Mouse (Mus musculus): ENCODE measurements at regions not wholly inside any gene's neighbourhood (a gene's known extent, or its start where the extent isn't known, plus 50 kb on each side); places are given as distances from the start of the nearest gene placed in this dataset.

GRCm38 (mm10) chr2:50538068-50538467, 241.5 kb upstream of the Mmadhc start:
- ATAC-seq (replicated peaks; ENCODE audit: insufficient number of reproducible peaks, low FRiP score, low TSS enrichment, poor library complexity, severe bottlenecking): no peak

- no peak for ATAC-seq (replicated peaks; ENCODE audit: insufficient number of reproducible peaks, low FRiP score, low TSS enrichment, poor library complexity, severe bottlenecking)
Measured at GRCm38 (mm10) chr2:50535085-50535878, 238.7 kb upstream of the Mmadhc start.

GRCm38 (mm10) chr2:50533702-50534101, 237.1 kb upstream of the Mmadhc start:
- no peak for ATAC-seq (replicated peaks; ENCODE audit: insufficient number of reproducible peaks, low FRiP score, low TSS enrichment, poor library complexity, severe bottlenecking)

- no peak for ATAC-seq (replicated peaks; ENCODE audit: insufficient number of reproducible peaks, low FRiP score, low TSS enrichment, poor library complexity, severe bottlenecking)
Measured at GRCm38 (mm10) chr2:50527425-50527824, 230.8 kb upstream of the Mmadhc start.

GRCm38 (mm10) chr2:50524838-50525615, 228.4 kb upstream of the Mmadhc start:
- no peak for ATAC-seq (replicated peaks; ENCODE audit: insufficient number of reproducible peaks, low FRiP score, low TSS enrichment, poor library complexity, severe bottlenecking)

GRCm38 (mm10) chr2:50520169-50520568, 223.6 kb upstream of the Mmadhc start:
- no peak for ATAC-seq (replicated peaks; ENCODE audit: insufficient number of reproducible peaks, low FRiP score, low TSS enrichment, poor library complexity, severe bottlenecking)

GRCm38 (mm10) chr2:50519129-50519504, 222.5 kb upstream of the Mmadhc start:
- ATAC-seq (replicated peaks; ENCODE audit: insufficient number of reproducible peaks, low FRiP score, low TSS enrichment, poor library complexity, severe bottlenecking): peak; percentile 71

- peak; percentile 95 for ATAC-seq (replicated peaks; ENCODE audit: insufficient number of reproducible peaks, low FRiP score, low TSS enrichment, poor library complexity, severe bottlenecking)
Measured at GRCm38 (mm10) chr2:50518371-50519128, 221.9 kb upstream of the Mmadhc start.

GRCm38 (mm10) chr2:50513276-50513675, 216.7 kb upstream of the Mmadhc start:
- ATAC-seq (replicated peaks; ENCODE audit: insufficient number of reproducible peaks, low FRiP score, low TSS enrichment, poor library complexity, severe bottlenecking): no peak

- no peak for ATAC-seq (replicated peaks; ENCODE audit: insufficient number of reproducible peaks, low FRiP score, low TSS enrichment, poor library complexity, severe bottlenecking)
Measured at GRCm38 (mm10) chr2:50498713-50499112, 202.1 kb upstream of the Mmadhc start.

GRCm38 (mm10) chr2:50496057-50496433, 199.4 kb upstream of the Mmadhc start:
- ATAC-seq (replicated peaks; ENCODE audit: insufficient number of reproducible peaks, low FRiP score, low TSS enrichment, poor library complexity, severe bottlenecking): no peak

GRCm38 (mm10) chr2:50495141-50496056, 198.8 kb upstream of the Mmadhc start:
- no peak for ATAC-seq (replicated peaks; ENCODE audit: insufficient number of reproducible peaks, low FRiP score, low TSS enrichment, poor library complexity, severe bottlenecking)

- ATAC-seq (replicated peaks; ENCODE audit: insufficient number of reproducible peaks, low FRiP score, low TSS enrichment, poor library complexity, severe bottlenecking): no peak
Measured at GRCm38 (mm10) chr2:50493597-50494335, 197.2 kb upstream of the Mmadhc start.

- no peak for ATAC-seq (replicated peaks; ENCODE audit: insufficient number of reproducible peaks, low FRiP score, low TSS enrichment, poor library complexity, severe bottlenecking)
Measured at GRCm38 (mm10) chr2:50463799-50464198, 167.2 kb upstream of the Mmadhc start.

- ATAC-seq (replicated peaks; ENCODE audit: insufficient number of reproducible peaks, low FRiP score, low TSS enrichment, poor library complexity, severe bottlenecking): no peak
Measured at GRCm38 (mm10) chr2:50462378-50462777, 165.8 kb upstream of the Mmadhc start.

GRCm38 (mm10) chr2:50456654-50457053, 160.1 kb upstream of the Mmadhc start:
- no peak for ATAC-seq (replicated peaks; ENCODE audit: insufficient number of reproducible peaks, low FRiP score, low TSS enrichment, poor library complexity, severe bottlenecking)

GRCm38 (mm10) chr2:50448117-50448516, 151.5 kb upstream of the Mmadhc start:
- ATAC-seq (replicated peaks; ENCODE audit: insufficient number of reproducible peaks, low FRiP score, low TSS enrichment, poor library complexity, severe bottlenecking): no peak

- no peak for ATAC-seq (replicated peaks; ENCODE audit: insufficient number of reproducible peaks, low FRiP score, low TSS enrichment, poor library complexity, severe bottlenecking)
Measured at GRCm38 (mm10) chr2:50445963-50446485, 149.4 kb upstream of the Mmadhc start.

All from monocyte, adult 5-6 weeks (primary cell).